Mouse (Mus musculus): Measurements from ENCODE around the gene Fgfr4.

- TF ChIP-seq CTCF (IDR thresholded peaks at IDR 0.05; ENCODE audit: borderline replicate concordance, control insufficient read depth, extremely low read depth, insufficient read depth, low read length, poor library complexity) (no peak), POLR2A (IDR thresholded peaks at IDR 0.05; ENCODE audit: control insufficient read depth, extremely low read depth, insufficient read depth, low read length, poor library complexity) (no peak)
Measured at GRCm38 (mm10) chr13:55191535-55191934, 39.1 kb downstream of the Fgfr4 start.
